Mouse (Mus musculus) ES-E14 (cell line): ENCODE results near the gene Dctpp1. TPM values are rescaled to one million over a fixed set of nuclear protein-coding genes. Genes with fewer than 3 reads are reported as not detected.

Experiments used
- DNase-seq: peaks from one replicate; pipeline ENCODE4 v3.0.0-alpha.2; 2013; ENCODE audit warnings: low read depth, low spot score
- H3K27ac ChIP-seq: 2 replicates; pipeline ENCODE4 v1.5.1; 2012; ENCODE audit warnings: low read depth, mild to moderate bottlenecking, low read length, moderate library complexity, mixed read lengths; ENCODE audit not compliant: poor library complexity, insufficient read depth, severe bottlenecking
- H3K36me3 ChIP-seq: 2 replicates; pipeline ENCODE4 v1.6.1; 2012; ENCODE audit warnings: mild to moderate bottlenecking, low read length, moderate library complexity, mixed read lengths; ENCODE audit not compliant: control insufficient read depth, poor library complexity, insufficient read depth, severe bottlenecking
- H3K4me1 ChIP-seq, 2 experiments: fragments of 150-350 bp in 1 of 2; sonication (generic) in 1 of 2; 2 replicates each; pipeline ENCODE4 v1.6.1; 2012; ENCODE audit warnings: low read length in 2 of 2, mild to moderate bottlenecking in 1 of 2, mixed read lengths in 1 of 2; ENCODE audit not compliant: control insufficient read depth in 2 of 2, insufficient read depth in 2 of 2, poor library complexity in 1 of 2
- H3K4me3 ChIP-seq, 2 experiments: fragments of 150-350 bp in 1 of 2; sonication (generic) in 1 of 2; 2 replicates each; pipeline ENCODE4 v1.5.1; 2012; ENCODE audit warnings: low read length in 2 of 2, low read depth in 1 of 2, mild to moderate bottlenecking in 1 of 2, mixed read lengths in 1 of 2; ENCODE audit not compliant: insufficient read depth in 1 of 2, poor library complexity in 1 of 2, severe bottlenecking in 1 of 2
- H3K9ac ChIP-seq: 2 replicates; pipeline ENCODE4 v1.6.1; 2012; ENCODE audit warnings: low read depth, mild to moderate bottlenecking, low read length, mixed read lengths; ENCODE audit not compliant: poor library complexity, insufficient read depth, severe bottlenecking
- H3K9me3 ChIP-seq: fragments of 150-350 bp; sonication (generic); 2 replicates; pipeline ENCODE4 v1.6.1; 2012; ENCODE audit warnings: low read depth, mild to moderate bottlenecking, low read length; ENCODE audit not compliant: control insufficient read depth, insufficient read depth
- CHD2 ChIP-seq: IDR thresholded peaks from 2 replicates; pipeline ENCODE4 v1.6.1; 2014; ENCODE audit warnings: mild to moderate bottlenecking, low read depth, low read length, inconsistent platforms
- HCFC1 ChIP-seq: IDR thresholded peaks from 2 replicates; pipeline ENCODE4 v1.6.1; 2012; ENCODE audit warnings: low read length, inconsistent platforms, borderline replicate concordance; ENCODE audit not compliant: insufficient read depth
- MAFK ChIP-seq: IDR thresholded peaks from 2 replicates; pipeline ENCODE4 v1.6.1; 2014; ENCODE audit warnings: mild to moderate bottlenecking, low read depth, low read length, inconsistent platforms; ENCODE audit not compliant: insufficient read depth
- ZC3H11A ChIP-seq: IDR thresholded peaks from 2 replicates; pipeline ENCODE4 v1.6.1; 2012; ENCODE audit warnings: low read depth, mild to moderate bottlenecking, inconsistent platforms, low read length, borderline replicate concordance
- ZNF384 ChIP-seq: IDR thresholded peaks from 2 replicates; pipeline ENCODE4 v1.6.1; 2012; ENCODE audit warnings: low read depth, low read length, inconsistent platforms
- in situ Hi-C, 2 experiments: fragments of 600-800 bp; cut with MboI; formaldehyde crosslinking; loops; one replicate each; pipeline ENCODE4 v1.15.1; 2025; ENCODE audit warnings: low sequenced_read_pairs in 2 of 2, inconsistent platforms in 1 of 2; ENCODE audit not compliant: unreplicated experiment in 2 of 2
- total RNA-seq: library from RNA; depleted of rRNA; stranded (reverse); fragments of 300-350 nt; gene quantifications from 2 replicates; pipeline ENCODE4 v1.2.3, GENCODE M21; 2012; rRNA removed

Dctpp1 gene
- 391 and 461 TPM in 2 replicates for total RNA-seq

DNA sequence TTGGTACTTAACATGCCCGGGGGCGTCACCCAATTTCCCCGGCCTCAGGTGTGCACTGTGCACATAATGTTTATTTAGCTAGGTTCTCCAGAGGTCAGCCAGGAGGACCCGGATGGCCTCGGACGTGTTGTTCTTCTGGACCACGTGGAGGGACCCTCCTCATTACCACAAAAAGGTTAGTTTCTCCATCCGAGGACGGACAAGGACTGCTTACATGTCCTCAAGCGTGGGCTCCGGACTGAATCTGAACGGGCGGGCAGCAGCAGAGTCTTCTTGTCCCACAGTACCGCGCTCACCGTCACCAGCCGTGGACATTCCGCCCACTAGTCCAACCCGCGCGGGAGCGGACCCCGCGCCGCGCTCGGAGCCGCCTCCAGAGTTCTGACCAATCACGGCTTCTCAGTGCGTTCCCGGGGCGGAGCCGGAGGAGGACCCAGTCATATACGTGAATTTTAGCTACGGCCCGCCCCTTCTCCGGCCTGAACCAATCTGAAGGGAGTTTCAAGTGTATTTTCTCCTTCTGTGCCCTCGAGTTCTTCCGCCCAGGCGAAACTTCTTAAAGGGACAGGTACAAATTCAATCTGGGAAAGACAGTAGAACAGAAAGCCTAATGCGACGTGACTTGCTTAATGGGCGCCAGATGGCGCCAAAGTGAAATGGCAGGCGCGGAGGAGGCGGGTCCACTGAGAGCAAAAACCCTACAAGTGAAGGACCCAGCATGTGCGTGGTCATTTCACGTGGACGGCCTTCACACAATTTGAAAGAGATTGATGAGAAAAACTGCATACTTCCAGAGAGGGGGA lies at the start of gene Dctpp1:
TSS of gene Dctpp1 (minus strand) at position 401 of the 803 bp plus-strand sequence.
- Histone ChIP-seq H3K36me3 (peaks cover 26% of the 10 kb centered on the region), H3K4me3 (peak within 1 kb of the TSS; percentile 85 to 90), H3K9ac (peak within 1 kb of the TSS; percentile 92), H3K9me3 (no peaks in the 10 kb centered on the region), H3K4me1 (peaks cover 0 to 3% of the 10 kb centered on the region in 2 experiments; a peak in 1 of 4 replicates), H3K27ac (peak within 1 kb of the TSS; percentile 59; the same call in 1 of the 2 replicates)
- in situ Hi-C loops, result no loop called here
- DNase-seq, result peak; percentile 99
- TF ChIP-seq HCFC1 (peak; percentile 39; the same call in 1 of the 2 replicates), ZC3H11A (no peak), CHD2 (peak; percentile 60; the same call in 1 of the 2 replicates)

DNA sequence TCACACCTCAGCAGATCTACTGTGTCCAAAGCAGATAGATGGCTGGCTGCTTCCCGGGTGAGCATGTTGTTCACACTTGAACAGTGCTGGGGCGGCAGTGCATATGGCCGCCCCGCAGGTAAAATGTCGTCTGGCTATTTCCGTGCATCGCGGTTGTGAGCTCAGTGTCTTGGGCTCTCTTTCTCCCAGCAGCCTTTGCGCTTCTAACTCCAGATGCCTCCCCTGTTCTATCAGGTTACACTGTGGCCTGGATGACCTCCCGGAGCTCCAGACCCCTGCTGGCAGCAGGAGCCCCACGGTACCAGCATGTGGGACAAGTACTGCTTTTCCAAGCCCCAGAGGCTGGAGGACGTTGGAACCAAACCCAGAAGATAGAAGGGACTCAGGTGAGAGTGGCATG lies 49.4 kb upstream of the Dctpp1 start:
- DNase-seq, result peak; percentile 30
- H3K9ac ChIP-seq, result no peak overlapping the region; the same call in 1 of the 2 replicates
- no peak overlapping the region for H3K4me3 ChIP-seq
- in situ Hi-C loops, result no loop called here
- peaks cover 0 to 7% of the 10 kb centered on the region in 2 experiments; a peak in 3 of 4 replicates for H3K4me1 ChIP-seq
- no peaks in the 10 kb centered on the region for H3K9me3 ChIP-seq
- no peaks in the 10 kb centered on the region for H3K36me3 ChIP-seq
- TF ChIP-seq ZC3H11A, result no peak
- no peak for TF ChIP-seq ZNF384
- TF ChIP-seq CHD2, result no peak
- no peak for TF ChIP-seq HCFC1
- no peak for TF ChIP-seq MAFK
- no peak overlapping the region for H3K27ac ChIP-seq

DNA sequence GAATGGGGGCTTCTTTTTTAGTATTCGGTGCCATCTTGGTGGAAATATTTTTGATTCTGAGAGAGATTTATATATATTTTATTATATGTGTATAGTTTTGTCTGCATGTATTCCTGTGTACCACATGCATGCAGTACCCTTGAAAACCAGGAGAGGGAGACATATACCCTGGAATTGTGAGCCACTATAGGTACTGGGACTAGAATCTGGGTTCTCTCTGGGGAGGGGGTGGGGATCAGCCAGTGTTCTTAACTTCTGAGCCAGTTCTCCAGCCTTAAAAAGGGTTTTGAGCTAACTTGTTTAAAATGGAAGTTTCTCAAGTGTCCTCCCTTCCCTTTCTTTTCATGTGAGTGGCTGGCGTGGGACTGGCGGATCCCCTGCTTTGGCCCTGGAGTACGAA lies 48.4 kb upstream of the Dctpp1 start:
- no peak overlapping the region for H3K27ac ChIP-seq
- no peaks in the 10 kb centered on the region for H3K36me3 ChIP-seq
- TF ChIP-seq MAFK (no peak), ZC3H11A (peak; percentile 70), HCFC1 (no peak), ZNF384 (no peak), CHD2 (no peak)
- in situ Hi-C loops, result no loop called here
- peaks cover 0 to 7% of the 10 kb centered on the region in 2 experiments; a peak in 3 of 4 replicates for H3K4me1 ChIP-seq
- no peaks in the 10 kb centered on the region for H3K9me3 ChIP-seq
- no peak overlapping the region for H3K9ac ChIP-seq
- H3K4me3 ChIP-seq, result no peak overlapping the region
- peak; percentile 54 for DNase-seq

DNA sequence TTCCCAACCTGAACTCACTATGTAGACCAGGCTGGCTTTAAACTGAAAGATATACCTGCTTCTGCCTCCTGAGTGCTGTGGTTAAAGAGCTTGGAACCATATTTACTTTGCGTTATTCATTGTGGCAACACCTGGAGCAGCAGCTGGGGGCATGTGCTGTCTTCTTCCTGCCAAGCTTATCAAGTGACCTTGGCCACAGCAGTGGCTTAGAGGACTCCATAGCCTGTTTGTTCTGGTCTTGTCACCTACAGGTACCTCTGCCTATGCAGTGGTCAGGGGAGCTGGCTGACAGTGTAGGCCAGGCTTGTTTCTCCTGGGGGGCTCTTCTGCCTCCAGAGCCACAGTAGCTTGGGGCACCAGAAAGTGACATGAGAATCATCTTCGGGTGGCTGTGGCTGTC lies 47.9 kb upstream of the Dctpp1 start:
- H3K27ac ChIP-seq, result no peak overlapping the region
- no peak overlapping the region for H3K9ac ChIP-seq
- in situ Hi-C loops, result no loop called here
- H3K4me3 ChIP-seq, result no peak overlapping the region
- no peak for DNase-seq
- H3K4me1 ChIP-seq, result peaks cover 0 to 7% of the 10 kb centered on the region in 2 experiments; a peak in 3 of 4 replicates
- no peaks in the 10 kb centered on the region for H3K36me3 ChIP-seq
- TF ChIP-seq ZC3H11A (no peak), ZNF384 (no peak), MAFK (no peak), CHD2 (no peak), HCFC1 (no peak)
- no peaks in the 10 kb centered on the region for H3K9me3 ChIP-seq
